Mouse (Mus musculus) adrenal gland, postnatal 10 days (tissue): ENCODE data around the gene Gm10139. TPM values are rescaled to one million over a fixed set of nuclear protein-coding genes. Genes with fewer than 3 reads are reported as not detected.
"Not testable (repeated sequence)": the region's sequence is repeated elsewhere in the genome, so short reads cannot be mapped to it uniquely, and the experiment has no call there.

Experiments
- DNase-seq: peaks from one replicate; pipeline ENCODE4 v3.0.0; 2021; ENCODE audit warnings: mixed read lengths
- long read RNA-seq, 2 experiments: library from polyadenylated mRNA; stranded (forward); transcript quantifications; one replicate each; pipeline ENCODE4 v2.0.0; 2021
- total RNA-seq, 2 experiments: library from RNA; stranded (reverse); gene quantifications; 2 replicates each; pipeline ENCODE4 v1.2.3; 2021

Gm10139 gene
- total RNA-seq = not detected
- long read RNA-seq, experiment 1 = 0 reads
- long read RNA-seq, experiment 2 = 0 reads

DNA sequence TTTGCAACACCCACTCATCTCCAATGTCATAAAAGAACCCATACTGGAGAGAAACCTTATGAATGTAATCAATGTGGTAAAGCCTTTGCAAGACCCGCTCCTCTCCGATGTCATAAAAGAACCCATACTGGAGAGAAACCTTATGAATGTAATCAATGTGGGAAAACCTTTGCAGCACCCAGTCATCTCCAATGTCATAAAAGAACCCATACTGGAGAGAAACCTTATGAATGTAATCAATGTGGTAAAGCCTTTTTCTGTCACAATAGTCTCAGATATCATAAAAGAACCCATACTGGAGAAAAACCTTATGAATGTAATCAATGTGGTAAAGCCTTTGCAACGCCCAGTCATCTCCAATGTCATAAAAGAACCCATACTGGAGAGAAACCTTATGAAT, at the start of gene Gm10139:
TSS of gene Gm10139 (plus strand) at position 301 of the 400 bp plus-strand sequence.
- not testable (repeated sequence) for DNase-seq

- DNase-seq = not testable (repeated sequence)
Measured at GRCm38 (mm10) chr13:65557636-65558035, 45.2 kb downstream of the Gm10139 start.

Other genes with a start within 250 kb of the Gm10139 start
- 10 to 100 TPM; 21.1 to 29.3 TPM for gene Zfp369, start 233.9 kb upstream of the Gm10139 start, total RNA-seq